Mouse (Mus musculus) gonadal fat pad, adult 2 months (tissue): ENCODE results near the gene Nlrp1a. TPM values are rescaled to one million over a fixed set of nuclear protein-coding genes. Genes with fewer than 3 reads are reported as not detected.

ENCODE experiments used
- DNase-seq: peaks from one replicate; pipeline ENCODE4 v3.0.0-alpha.2; 2012; ENCODE audit warnings: low read depth
- polyA plus RNA-seq: library from polyadenylated mRNA; depleted of rRNA; stranded (reverse); fragments of >200 nt; gene quantifications from 2 replicates; pipeline ENCODE4 v1.2.3, GENCODE M21; 2012; rRNA removed

Gene Nlrp1a
- 0.08 and 0.10 TPM in 2 replicates for polyA plus RNA-seq

DNA sequence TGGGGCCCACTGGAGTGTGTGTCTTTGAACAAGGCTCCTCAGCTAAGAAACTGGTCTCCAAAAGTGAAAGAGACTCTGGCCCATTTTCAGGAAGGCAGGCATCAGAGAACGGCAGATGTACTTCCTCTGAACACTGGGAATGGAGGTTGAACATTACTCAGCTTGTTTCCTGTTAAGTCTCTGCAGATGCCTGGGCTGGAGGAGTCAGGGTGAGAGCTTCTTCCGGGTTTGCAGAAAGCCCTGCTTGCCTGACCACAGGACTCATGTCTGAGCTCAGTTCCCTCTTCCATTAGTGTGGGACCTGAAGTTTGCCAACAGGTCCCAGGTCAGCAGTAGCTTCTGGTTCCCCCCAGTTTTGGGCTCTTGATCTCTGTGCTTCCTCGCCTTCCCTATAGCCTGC, at the start of gene Nlrp1a:
Nlrp1a (minus strand) TSS at position 44 of the 400 bp plus-strand sequence.
- no peak for DNase-seq

DNA sequence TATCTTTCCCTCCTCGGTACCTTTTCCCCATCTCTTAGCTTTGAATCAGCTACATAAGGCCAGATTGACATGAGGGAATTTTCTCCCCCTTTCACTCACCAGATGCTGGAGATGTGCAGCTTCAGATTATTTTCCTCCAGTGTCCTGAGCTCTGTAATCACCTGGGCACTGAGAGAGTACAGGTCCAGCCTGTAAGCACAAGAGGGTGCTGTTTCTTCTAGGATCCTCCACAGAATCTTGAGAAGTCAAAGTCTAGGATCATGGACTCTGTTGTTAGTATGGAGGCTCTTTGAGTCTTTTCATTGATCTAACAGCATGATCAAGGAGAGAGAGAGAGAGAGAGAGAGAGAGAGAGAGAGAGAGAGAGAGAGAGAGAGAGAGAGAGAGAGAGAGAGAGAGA, 25.1 kb upstream of the Nlrp1a start:
- DNase-seq = no peak

GRCm38 (mm10) chr11:71164139-71164538, 19.6 kb upstream of the Nlrp1a start:
- DNase-seq = no peak

- no peak for DNase-seq
Observed at GRCm38 (mm10) chr11:71159439-71160136, 15.1 kb upstream of the Nlrp1a start.

DNA sequence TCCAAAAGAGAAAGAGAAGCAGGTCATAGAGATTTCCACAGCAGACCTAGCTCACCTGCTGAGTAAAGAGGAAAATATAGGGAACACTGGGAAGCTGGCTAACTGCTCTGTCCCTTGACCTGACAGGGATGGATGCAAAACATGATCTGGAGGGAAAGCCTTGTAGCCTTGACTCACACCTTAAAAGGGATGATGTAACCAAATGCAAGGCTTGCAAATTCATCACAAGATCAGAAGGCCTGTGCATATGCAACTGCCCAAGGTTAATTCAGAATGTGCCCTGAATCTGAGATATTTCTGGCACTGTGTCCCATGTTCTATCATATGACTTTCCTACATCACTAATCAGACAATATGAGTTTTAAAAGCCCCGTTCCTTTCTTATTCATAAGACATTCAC, 10.8 kb upstream of the Nlrp1a start:
- DNase-seq = no peak

- no peak for DNase-seq
Observed at GRCm38 (mm10) chr11:71142031-71142430, 2.5 kb downstream of the Nlrp1a start.

- DNase-seq = no peak
Observed at GRCm38 (mm10) chr11:71107128-71107527, 37.4 kb downstream of the Nlrp1a start.

DNA sequence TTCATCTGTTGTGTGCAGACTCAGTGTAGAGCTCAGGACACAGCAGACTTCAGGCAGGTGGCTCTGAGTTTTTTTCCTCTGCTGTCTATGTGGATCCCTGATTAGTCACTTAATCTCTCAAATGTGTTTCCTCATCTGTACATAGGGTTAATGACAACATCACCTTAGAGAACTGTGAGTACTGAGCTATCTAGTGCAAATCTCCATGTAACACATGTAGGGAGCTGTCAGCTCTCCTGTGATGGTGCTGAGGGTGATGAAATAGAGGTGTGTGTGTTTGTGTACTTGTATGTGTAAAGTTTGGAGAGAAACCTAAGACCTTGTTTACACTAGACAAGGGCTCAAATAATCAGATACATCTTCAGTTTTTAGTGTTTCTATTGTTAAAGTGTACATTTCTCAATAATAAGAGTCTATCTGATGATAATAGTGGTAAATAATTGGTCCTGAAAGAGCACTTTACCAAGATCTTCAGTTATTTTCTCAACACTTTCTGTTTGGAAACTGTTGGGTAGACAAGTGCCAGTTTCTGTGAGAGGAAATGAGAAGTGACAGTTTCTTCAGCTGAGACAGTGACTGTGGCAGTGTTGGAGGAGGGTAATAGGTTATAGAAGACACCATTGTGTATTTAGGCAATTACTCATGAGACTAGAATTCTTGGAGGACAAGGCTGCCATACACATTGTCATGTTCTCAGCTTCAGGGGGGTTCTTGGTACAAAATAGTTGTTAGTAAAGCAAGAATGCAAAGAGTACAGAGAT, 38.1 kb downstream of the Nlrp1a start:
- DNase-seq = no peak

GRCm38 (mm10) chr11:71103931-71104330, 40.6 kb downstream of the Nlrp1a start:
- no peak for DNase-seq

- no peak for DNase-seq
Observed at GRCm38 (mm10) chr11:71076342-71076741, 68.2 kb downstream of the Nlrp1a start.

DNA sequence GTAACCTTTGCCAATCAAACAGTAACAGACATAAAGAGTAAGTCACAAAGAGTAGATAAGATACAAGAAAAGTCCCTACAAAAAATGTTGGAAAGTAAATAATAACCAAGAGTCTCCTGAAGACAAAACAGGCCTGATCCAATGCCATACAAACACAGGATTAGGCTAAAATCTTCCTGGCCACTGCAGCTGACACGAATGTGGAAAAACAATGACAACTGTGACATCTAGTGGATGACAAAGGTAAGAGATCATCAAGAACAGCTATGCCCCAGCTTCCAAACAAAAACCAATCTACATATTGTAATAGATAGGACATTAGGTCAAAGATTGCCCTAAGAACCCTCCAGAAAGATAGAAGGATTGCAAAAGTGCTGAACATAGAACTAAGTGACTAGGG, 92.0 kb downstream of the Nlrp1a start:
- no peak for DNase-seq

Other genes with a start within 250 kb of the Nlrp1a start
- 40.4 and 41.3 TPM in 2 replicates for gene Nup88, start 174.7 kb downstream of the Nlrp1a start, polyA plus RNA-seq
- gene Rpain, start 174.5 kb downstream of the Nlrp1a start, polyA plus RNA-seq = 24.9 and 31.1 TPM in 2 replicates
- gene C1qbp, start 161.7 kb downstream of the Nlrp1a start, polyA plus RNA-seq = 52.6 and 75.7 TPM in 2 replicates
- 28.1 and 30.8 TPM in 2 replicates for gene Dhx33, start 140.3 kb downstream of the Nlrp1a start, polyA plus RNA-seq
- gene Mis12, start 125.1 kb downstream of the Nlrp1a start, polyA plus RNA-seq = 4.2 and 5.6 TPM in 2 replicates
- 16.4 and 18.7 TPM in 2 replicates for gene Derl2, start 124.9 kb downstream of the Nlrp1a start, polyA plus RNA-seq
- gene 6330403K07Rik, start 111.2 kb downstream of the Nlrp1a start, polyA plus RNA-seq = 2.2 and 4.3 TPM in 2 replicates
- 0.30 and 0.49 TPM in 2 replicates for gene Nlrp1b, start 86.0 kb upstream of the Nlrp1a start, polyA plus RNA-seq